Mouse (Mus musculus): Measurements from ENCODE around the gene Nub1. TPM values are rescaled to one million over a fixed set of nuclear protein-coding genes. Genes with fewer than 3 reads are reported as not detected.

The Nub1 gene
- polyA plus RNA-seq, 1 experiment from 2014 or later = 36.8 TPM

DNA sequence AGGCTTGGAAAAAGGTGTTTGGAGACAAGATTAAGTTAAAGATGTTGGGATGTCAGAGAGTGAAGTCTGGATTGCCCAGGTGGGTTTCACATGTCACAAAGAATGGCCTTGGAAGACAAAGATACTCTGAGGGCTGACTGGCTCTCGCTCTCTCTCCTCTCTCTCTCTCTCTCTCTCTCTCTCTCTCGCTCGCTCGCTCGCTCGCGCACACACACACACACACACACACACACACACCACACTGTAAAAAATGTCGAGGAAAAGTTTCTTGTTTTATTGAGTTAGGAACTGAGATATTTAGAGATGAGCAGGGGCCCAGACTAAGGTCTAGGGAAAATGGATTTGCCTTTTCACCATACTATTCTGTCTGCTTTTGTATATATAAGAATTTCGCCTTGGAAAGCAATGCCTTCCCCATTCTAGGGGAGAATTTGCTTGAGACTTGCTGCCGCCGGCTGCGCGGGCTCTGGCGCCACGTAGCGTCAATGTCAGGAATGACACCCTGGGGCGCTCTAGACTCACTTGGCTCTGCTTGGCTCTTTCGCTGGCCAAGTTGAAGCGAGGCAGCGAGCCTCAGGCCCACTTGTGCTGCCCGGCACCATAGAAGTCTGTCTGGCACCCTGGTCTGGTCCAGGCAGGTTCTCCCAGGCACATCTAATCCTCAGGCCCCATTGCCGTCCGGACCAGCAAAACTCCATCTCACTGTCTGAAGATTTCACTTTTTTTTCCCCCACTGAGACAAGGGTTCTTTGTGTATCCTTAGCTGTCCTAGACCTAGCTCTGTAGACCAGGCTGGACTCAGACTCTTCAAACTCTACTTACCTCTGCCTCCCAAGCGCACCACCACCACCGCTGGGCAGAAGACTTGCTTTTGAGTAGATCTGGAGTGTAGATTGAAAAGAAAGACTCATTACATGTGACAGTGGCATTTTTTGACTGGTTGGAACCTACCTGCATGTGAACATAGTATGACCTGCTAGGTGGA is 33.3 kb upstream of the Nub1 start:
- H3K4me3 ChIP-seq (ENCODE audit: low read depth, low read length) = no peak overlapping the region
- H3K36me3 ChIP-seq (ENCODE audit: control insufficient read depth, insufficient read depth, low read length) = no peaks in the 10 kb centered on the region
- DNase-seq (ENCODE audit: low spot score, missing footprints) (peak; percentile 99), ATAC-seq (ENCODE audit: low FRiP score) (peak; percentile 83)
- H3K4me2 ChIP-seq = no peak overlapping the region
- no peak overlapping the region for H3K9ac ChIP-seq (ENCODE audit: low read length)
- 34% methylated on average over 25 of the region's 25 CpGs for WGBS
- H3K27ac ChIP-seq (ENCODE audit: low read depth, low read length) = no peak overlapping the region
- H3K9me3 ChIP-seq (ENCODE audit: control insufficient read depth, low read length) = no peaks in the 10 kb centered on the region
- no peaks in the 10 kb centered on the region; the same call in 1 of the 2 replicates for H3K27me3 ChIP-seq (ENCODE audit: control insufficient read depth, insufficient read depth, low read length)
- H3K4me1 ChIP-seq (ENCODE audit: control insufficient read depth, insufficient read depth, low read length) = no peaks in the 10 kb centered on the region

DNA sequence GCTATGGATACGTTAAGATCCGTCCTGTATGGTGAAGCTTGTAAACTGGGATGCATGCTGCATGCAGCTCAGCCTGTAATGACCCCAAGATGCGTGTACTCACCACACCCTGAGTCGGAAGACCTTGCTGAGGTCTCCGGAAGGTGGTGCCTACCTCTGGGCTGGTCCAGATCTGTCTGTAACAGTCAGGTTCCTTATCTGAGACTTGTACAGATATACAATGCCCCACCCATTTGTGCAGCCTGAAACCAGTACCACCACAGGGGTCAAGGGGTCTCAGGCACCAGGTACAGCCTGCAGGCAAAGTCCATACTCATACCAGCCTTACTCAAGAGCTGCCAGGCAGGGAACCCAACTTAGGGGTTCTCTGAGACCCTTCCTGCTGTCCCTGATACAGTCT is 32.6 kb upstream of the Nub1 start:
- no peaks in the 10 kb centered on the region for H3K4me1 ChIP-seq (ENCODE audit: control insufficient read depth, insufficient read depth, low read length)
- WGBS = 87% methylated on average over 5 of the region's 5 CpGs
- no peaks in the 10 kb centered on the region for H3K9me3 ChIP-seq (ENCODE audit: control insufficient read depth, low read length)
- no peak overlapping the region for H3K27ac ChIP-seq (ENCODE audit: low read depth, low read length)
- no peak overlapping the region for H3K9ac ChIP-seq (ENCODE audit: low read length)
- H3K27me3 ChIP-seq (ENCODE audit: control insufficient read depth, insufficient read depth, low read length) = no peaks in the 10 kb centered on the region; the same call in 1 of the 2 replicates
- ATAC-seq (ENCODE audit: low FRiP score) (peak; percentile 22), DNase-seq (ENCODE audit: low spot score, missing footprints) (peak; percentile 72)
- no peak overlapping the region for H3K4me2 ChIP-seq
- no peak overlapping the region for H3K4me3 ChIP-seq (ENCODE audit: low read depth, low read length)
- H3K36me3 ChIP-seq (ENCODE audit: control insufficient read depth, insufficient read depth, low read length) = no peaks in the 10 kb centered on the region

DNA sequence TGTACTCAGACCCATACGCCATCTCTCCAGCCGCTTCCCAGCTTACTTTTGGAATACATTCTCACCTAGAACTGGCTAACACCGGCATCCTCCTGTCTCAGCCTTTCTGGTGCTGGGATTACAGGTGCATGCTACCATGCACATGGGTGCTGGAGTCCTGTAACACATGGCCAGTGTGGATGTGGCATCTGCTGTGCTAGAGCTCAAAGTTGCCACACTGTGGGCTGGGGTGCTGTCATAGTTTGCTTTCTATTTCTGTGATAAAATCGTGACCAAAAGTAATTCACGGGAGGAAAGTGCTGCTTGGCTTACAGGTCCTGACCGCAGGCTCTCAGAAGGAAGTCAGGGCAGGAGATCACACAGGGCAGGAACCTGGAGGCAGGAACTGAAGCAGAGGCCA is 30.8 kb upstream of the Nub1 start:
- H3K4me1 ChIP-seq (ENCODE audit: control insufficient read depth, insufficient read depth, low read length) = no peaks in the 10 kb centered on the region
- DNase-seq (ENCODE audit: low spot score, missing footprints) = peak; percentile 77
- no peak overlapping the region for H3K27ac ChIP-seq (ENCODE audit: low read depth, low read length)
- WGBS = 86% methylated on average over 6 of the region's 6 CpGs
- H3K4me3 ChIP-seq (ENCODE audit: low read depth, low read length) = no peak overlapping the region
- H3K27me3 ChIP-seq (ENCODE audit: control insufficient read depth, insufficient read depth, low read length) = no peaks in the 10 kb centered on the region; the same call in 1 of the 2 replicates
- no peak overlapping the region for H3K4me2 ChIP-seq
- H3K9ac ChIP-seq (ENCODE audit: low read length) = no peak overlapping the region
- H3K36me3 ChIP-seq (ENCODE audit: control insufficient read depth, insufficient read depth, low read length) = no peaks in the 10 kb centered on the region
- no peaks in the 10 kb centered on the region for H3K9me3 ChIP-seq (ENCODE audit: control insufficient read depth, low read length)
- no peak for ATAC-seq (ENCODE audit: low FRiP score)

DNA sequence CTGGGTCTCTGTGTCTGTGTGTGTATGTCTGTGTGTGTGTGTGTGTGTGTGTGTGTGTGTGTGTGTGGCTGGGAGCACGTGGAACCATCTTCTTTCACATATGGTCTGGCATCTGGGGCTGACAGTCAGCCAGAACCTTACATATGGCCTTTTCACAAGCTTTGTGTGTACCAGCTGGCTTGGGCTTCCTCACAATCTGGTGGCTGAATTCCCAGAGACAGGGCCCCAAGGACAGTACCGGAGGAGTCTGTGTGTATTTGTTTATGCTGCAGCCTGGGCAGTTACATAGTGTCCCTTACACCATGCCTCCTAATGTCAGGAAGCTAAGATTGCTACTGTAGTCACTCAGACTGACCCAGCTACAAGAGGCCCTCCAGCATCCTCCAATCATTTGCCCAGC is 28.2 kb upstream of the Nub1 start:
- Histone ChIP-seq H3K36me3 (ENCODE audit: control insufficient read depth, insufficient read depth, low read length) (no peaks in the 10 kb centered on the region), H3K27me3 (ENCODE audit: control insufficient read depth, insufficient read depth, low read length) (no peaks in the 10 kb centered on the region; the same call in 1 of the 2 replicates), H3K4me1 (ENCODE audit: control insufficient read depth, insufficient read depth, low read length) (no peaks in the 10 kb centered on the region), H3K27ac (ENCODE audit: low read depth, low read length) (no peak overlapping the region), H3K4me2 (no peak overlapping the region), H3K4me3 (ENCODE audit: low read depth, low read length) (no peak overlapping the region), H3K9ac (ENCODE audit: low read length) (no peak overlapping the region), H3K9me3 (ENCODE audit: control insufficient read depth, low read length) (no peaks in the 10 kb centered on the region)
- no peak for DNase-seq (ENCODE audit: low spot score, missing footprints)
- WGBS = 59% methylated on average over 2 of the region's 2 CpGs
- no peak for ATAC-seq (ENCODE audit: low FRiP score)

DNA sequence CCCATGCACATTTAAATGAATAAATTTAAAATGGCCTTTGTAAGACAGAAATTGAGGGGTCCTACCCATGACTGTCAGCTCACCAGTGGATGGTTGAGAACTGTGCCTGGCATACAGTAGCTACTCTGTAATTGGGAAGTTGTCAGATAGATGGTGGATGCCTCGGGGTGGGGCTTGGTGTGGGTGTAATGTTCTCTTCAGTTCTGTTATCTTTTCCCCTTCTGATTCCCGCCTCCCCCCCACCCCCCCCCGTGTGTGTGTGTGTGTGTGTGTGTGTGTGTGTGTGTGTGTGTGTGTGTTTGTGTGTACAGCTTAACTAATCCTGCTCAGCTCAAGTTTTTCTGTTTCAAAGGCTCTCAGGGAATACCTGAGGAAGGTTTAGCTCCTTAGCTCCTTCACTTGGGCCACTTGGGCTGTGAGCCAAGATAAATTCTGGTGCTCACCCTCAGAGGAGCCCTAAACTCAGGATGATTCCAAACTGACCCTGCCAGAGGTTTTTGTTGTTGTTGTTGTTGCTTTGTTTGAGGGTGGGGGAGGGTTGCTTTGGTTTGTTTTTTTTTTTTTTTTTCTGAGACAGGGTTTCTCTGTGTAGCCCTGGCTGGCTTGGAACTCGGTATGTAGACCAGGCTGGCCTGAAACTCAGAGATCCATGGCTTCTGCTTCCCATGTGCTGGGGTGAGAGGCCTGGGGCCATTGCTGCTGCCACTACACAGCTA is 25.5 kb upstream of the Nub1 start:
- no peak overlapping the region for H3K4me2 ChIP-seq
- DNase-seq (ENCODE audit: low spot score, missing footprints) (no peak), ATAC-seq (ENCODE audit: low FRiP score) (no peak)

DNA sequence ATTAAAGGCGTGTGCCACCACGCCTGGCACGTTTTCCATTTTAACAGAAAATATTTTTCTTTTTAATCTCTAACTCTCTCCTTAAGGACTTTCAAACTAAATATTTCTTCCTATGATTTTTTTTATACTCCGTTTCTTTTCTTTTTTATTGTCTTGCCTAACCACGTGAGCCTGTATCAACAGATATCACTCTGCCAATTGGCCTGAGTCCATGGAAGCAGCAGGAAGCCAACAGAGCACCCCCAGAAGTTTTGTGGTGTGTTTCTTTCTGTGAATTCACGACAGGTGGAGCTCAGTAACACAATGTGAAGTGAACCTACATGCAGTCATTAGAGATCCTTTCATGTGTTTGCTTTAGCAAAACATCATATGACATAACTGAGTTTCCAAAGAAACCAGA is 23.9 kb upstream of the Nub1 start:
- Histone ChIP-seq H3K27me3 (ENCODE audit: control insufficient read depth, insufficient read depth, low read length) (no peaks in the 10 kb centered on the region), H3K9ac (ENCODE audit: low read length) (no peak overlapping the region), H3K27ac (ENCODE audit: low read depth, low read length) (no peak overlapping the region), H3K4me2 (no peak overlapping the region), H3K4me1 (ENCODE audit: control insufficient read depth, insufficient read depth, low read length) (no peaks in the 10 kb centered on the region), H3K36me3 (ENCODE audit: control insufficient read depth, insufficient read depth, low read length) (no peaks in the 10 kb centered on the region), H3K4me3 (ENCODE audit: low read depth, low read length) (no peak overlapping the region), H3K9me3 (ENCODE audit: control insufficient read depth, low read length) (no peaks in the 10 kb centered on the region)
- no peak for DNase-seq (ENCODE audit: low spot score, missing footprints)
- WGBS = 89% methylated on average over 6 of the region's 6 CpGs
- ATAC-seq (ENCODE audit: low FRiP score) = no peak

More for the DNA sequence above, 25.5 kb upstream of the Nub1 start:
- WGBS = 92% methylated on average over 2 of the region's 4 CpGs
- H3K4me3 ChIP-seq (ENCODE audit: low read depth, low read length) = no peak overlapping the region
- no peaks in the 10 kb centered on the region for H3K4me1 ChIP-seq (ENCODE audit: control insufficient read depth, insufficient read depth, low read length)
- H3K9ac ChIP-seq (ENCODE audit: low read length) = no peak overlapping the region
- no peaks in the 10 kb centered on the region for H3K9me3 ChIP-seq (ENCODE audit: control insufficient read depth, low read length)
- H3K36me3 ChIP-seq (ENCODE audit: control insufficient read depth, insufficient read depth, low read length) = no peaks in the 10 kb centered on the region
- H3K27me3 ChIP-seq (ENCODE audit: control insufficient read depth, insufficient read depth, low read length) = no peaks in the 10 kb centered on the region
- no peak overlapping the region for H3K27ac ChIP-seq (ENCODE audit: low read depth, low read length)

DNA sequence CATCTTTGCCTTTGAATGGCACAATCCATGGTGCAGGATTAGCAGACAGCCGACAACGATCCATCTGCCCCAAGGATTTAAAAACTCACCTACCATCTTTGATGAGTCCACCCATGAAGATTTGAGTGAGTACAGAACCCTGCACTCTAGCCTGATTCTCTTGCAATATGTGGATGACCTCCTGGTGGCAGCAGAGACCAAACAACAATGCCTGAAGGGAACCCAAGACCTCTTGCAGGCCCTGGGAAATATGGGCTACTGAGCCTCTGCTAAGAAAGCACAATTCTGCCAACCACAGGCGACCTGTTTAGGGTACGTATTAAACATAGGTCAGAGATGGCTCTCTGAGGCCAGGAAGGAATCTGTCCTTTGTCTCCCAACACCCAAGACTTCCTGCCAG is 11.1 kb upstream of the Nub1 start:
- DNase-seq (ENCODE audit: low spot score, missing footprints) (peak; percentile 93), ATAC-seq (ENCODE audit: low FRiP score) (no peak)
- H3K27ac ChIP-seq (ENCODE audit: low read depth, low read length) = no peak overlapping the region
- H3K9ac ChIP-seq (ENCODE audit: low read length) = no peak overlapping the region
- H3K27me3 ChIP-seq (ENCODE audit: control insufficient read depth, insufficient read depth, low read length) = no peaks in the 10 kb centered on the region
- no peaks in the 10 kb centered on the region for H3K36me3 ChIP-seq (ENCODE audit: control insufficient read depth, insufficient read depth, low read length)
- no peaks in the 10 kb centered on the region for H3K9me3 ChIP-seq (ENCODE audit: control insufficient read depth, low read length)
- H3K4me1 ChIP-seq (ENCODE audit: control insufficient read depth, insufficient read depth, low read length) = no peaks in the 10 kb centered on the region
- 34% methylated on average over 4 of the region's 4 CpGs for WGBS
- no peak overlapping the region for H3K4me2 ChIP-seq
- no peak overlapping the region for H3K4me3 ChIP-seq (ENCODE audit: low read depth, low read length)

DNA sequence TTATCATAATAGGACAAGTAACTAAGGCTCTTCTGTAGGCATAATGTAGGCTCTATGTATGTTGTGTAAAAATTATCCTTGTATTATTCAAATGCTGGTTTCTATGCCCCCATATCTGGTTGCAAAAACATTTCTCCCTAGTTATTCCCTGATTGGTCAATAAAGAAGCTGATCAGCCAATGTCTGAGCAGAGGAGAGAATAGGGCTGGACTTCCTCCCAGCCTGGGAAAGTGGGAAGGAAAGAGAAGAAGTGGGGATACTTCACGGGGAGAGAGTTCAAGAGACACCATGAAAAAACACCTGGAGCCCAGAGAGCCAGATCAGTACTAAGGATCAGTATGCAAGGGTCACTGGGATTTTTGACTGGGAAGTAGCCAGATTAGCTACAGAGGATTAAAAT is 3.9 kb upstream of the Nub1 start:
- DNase-seq (ENCODE audit: low spot score, missing footprints) (no peak), ATAC-seq (ENCODE audit: low FRiP score) (no peak)
- H3K4me1 ChIP-seq (ENCODE audit: control insufficient read depth, insufficient read depth, low read length) = peaks cover 3% of the 10 kb centered on the region
- no peak overlapping the region for H3K4me2 ChIP-seq
- 68% methylated on average over 1 of the region's 1 CpGs for WGBS
- H3K4me3 ChIP-seq (ENCODE audit: low read depth, low read length) = no peak overlapping the region
- H3K36me3 ChIP-seq (ENCODE audit: control insufficient read depth, insufficient read depth, low read length) = no peaks in the 10 kb centered on the region
- H3K27me3 ChIP-seq (ENCODE audit: control insufficient read depth, insufficient read depth, low read length) = no peaks in the 10 kb centered on the region
- H3K9ac ChIP-seq (ENCODE audit: low read length) = no peak overlapping the region
- no peaks in the 10 kb centered on the region for H3K9me3 ChIP-seq (ENCODE audit: control insufficient read depth, low read length)
- no peak overlapping the region for H3K27ac ChIP-seq (ENCODE audit: low read depth, low read length)
